Mouse (Mus musculus) embryonic facial prominence, embryonic 15.5 days (tissue): ENCODE measurements around the gene Rac3. TPM values are rescaled to one million over a fixed set of nuclear protein-coding genes. Genes with fewer than 3 reads are reported as not detected.

Experiments used
- ATAC-seq: fragments of 200-750 bp; cut with Nextera tagmentation; 2 replicates; pipeline ENCODE4 v1.8.0; 2017; ENCODE audit warnings: low read depth, moderate TSS enrichment; ENCODE audit not compliant: insufficient number of reproducible peaks, low FRiP score, low TSS enrichment
- H3K27ac ChIP-seq: fragments of 300-500 bp; sonication (generic); replicated peaks from 2 replicates; pipeline ENCODE4 v1.5.1; 2015; ENCODE audit warnings: mild to moderate bottlenecking, inconsistent platforms
- H3K27me3 ChIP-seq: fragments of 300-500 bp; sonication (generic); 2 replicates; pipeline ENCODE4 v1.6.1; 2015; ENCODE audit warnings: inconsistent platforms
- H3K36me3 ChIP-seq: fragments of 300-500 bp; sonication (generic); 2 replicates; pipeline ENCODE4 v1.6.1; 2015; ENCODE audit warnings: mild to moderate bottlenecking, inconsistent platforms
- H3K4me1 ChIP-seq: fragments of 300-500 bp; sonication (generic); 2 replicates; pipeline ENCODE4 v1.6.1; 2015; ENCODE audit warnings: inconsistent platforms
- H3K4me2 ChIP-seq: fragments of 300-500 bp; sonication (generic); replicated peaks from 2 replicates; pipeline ENCODE4 v1.6.1; 2015; ENCODE audit warnings: mild to moderate bottlenecking, inconsistent platforms
- H3K4me3 ChIP-seq: fragments of 300-500 bp; sonication (generic); replicated peaks from 2 replicates; pipeline ENCODE4 v1.5.1; 2015; ENCODE audit warnings: mild to moderate bottlenecking, inconsistent platforms
- H3K9ac ChIP-seq: fragments of 300-500 bp; sonication (generic); 2 replicates; pipeline ENCODE4 v1.6.1; 2015; ENCODE audit warnings: inconsistent platforms
- H3K9me3 ChIP-seq: fragments of 300-500 bp; sonication (generic); replicated peaks from 2 replicates; pipeline ENCODE4 v1.6.1; 2016; ENCODE audit warnings: inconsistent platforms
- WGBS: fragments of 180-500 bp; shearing (Covaris S2); methylation state at CpG from one replicate; pipeline ENCODE4 v1.1.7; 2015; 5-methylcytosine and 5-hydroxymethylcytosine counted together
- polyA plus RNA-seq: library from polyadenylated mRNA; unstranded; fragments of >200 nt; fragmentation: Nextera tagmentation; extraction: Ambion mirVana; gene quantifications from 2 replicates; pipeline ENCODE4 v1.2.1, GENCODE M21; 2015

Gene Rac3
- polyA plus RNA-seq, 1 experiment from 2014 or later = 75.4 TPM

GRCm38 (mm10) chr11:120686650-120687272, 34.5 kb upstream of the Rac3 start:
- Histone ChIP-seq H3K9ac (no peak overlapping the region), H3K4me3 (no peak overlapping the region), H3K4me1 (peaks cover 10% of the 10 kb centered on the region), H3K27ac (peak overlapping the region; percentile 82), H3K9me3 (no peaks in the 10 kb centered on the region), H3K27me3 (no peaks in the 10 kb centered on the region), H3K4me2 (no peak overlapping the region), H3K36me3 (peaks cover 40% of the 10 kb centered on the region)
- 53% methylated on average over 20 of the region's 20 CpGs for WGBS
- peak; percentile 44 for ATAC-seq

GRCm38 (mm10) chr11:120689365-120689764, 31.9 kb upstream of the Rac3 start:
- Histone ChIP-seq H3K27ac (no peak overlapping the region), H3K9ac (no peak overlapping the region), H3K36me3 (peaks cover 39% of the 10 kb centered on the region), H3K4me2 (no peak overlapping the region), H3K4me3 (no peak overlapping the region), H3K27me3 (no peaks in the 10 kb centered on the region), H3K4me1 (peaks cover 11% of the 10 kb centered on the region), H3K9me3 (no peaks in the 10 kb centered on the region)
- WGBS = 69% methylated on average over 3 of the region's 3 CpGs
- ATAC-seq = no peak

DNA sequence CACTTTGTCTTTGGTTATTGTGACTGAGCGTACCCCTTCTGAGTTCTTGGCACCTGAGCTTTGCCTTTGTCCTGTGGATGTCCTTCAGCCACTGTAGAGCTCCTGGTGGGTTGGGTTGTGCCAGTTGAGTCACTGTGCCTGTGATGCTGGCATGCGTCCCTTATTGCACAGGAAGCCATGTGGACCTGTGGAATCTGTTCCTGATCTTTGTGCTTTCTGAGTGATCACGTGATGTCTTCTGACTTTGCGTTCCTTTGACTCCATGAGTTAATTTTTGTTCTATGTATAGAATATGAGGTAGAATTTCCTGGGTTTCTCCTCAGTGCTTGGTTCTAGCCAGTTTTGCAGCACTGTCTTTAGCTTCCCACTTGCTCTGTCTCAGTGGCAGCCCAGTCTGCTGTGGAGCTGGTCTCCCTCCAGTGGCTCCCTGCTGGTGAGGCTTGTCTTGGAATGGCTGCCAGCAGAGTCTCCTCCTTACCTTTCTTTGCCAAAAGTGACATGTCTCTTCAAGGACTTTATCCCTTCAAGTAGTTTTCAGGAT, 28.7 kb upstream of the Rac3 start:
- no peak overlapping the region for H3K4me3 ChIP-seq

DNA sequence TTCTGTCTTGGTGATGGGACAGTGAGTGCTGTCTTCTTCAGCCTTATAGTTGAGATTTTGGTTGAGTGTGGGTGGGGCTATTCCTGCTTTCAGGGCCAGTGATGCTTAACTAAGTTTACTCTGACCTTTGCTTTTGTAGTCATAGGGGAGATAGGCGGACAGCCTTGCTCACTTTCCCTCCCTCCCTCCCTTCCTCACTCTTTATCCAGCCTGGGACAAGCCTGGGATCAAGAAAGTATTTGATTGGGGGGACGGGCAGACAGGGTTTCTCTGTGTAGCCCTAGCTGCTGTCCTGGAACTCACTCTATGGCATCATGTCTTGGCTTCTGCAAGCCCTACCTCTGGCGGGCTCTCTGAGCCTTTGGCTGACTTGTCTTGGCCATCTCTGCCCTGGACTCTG, 27.8 kb upstream of the Rac3 start:
- Histone ChIP-seq H3K9me3 (no peaks in the 10 kb centered on the region), H3K36me3 (peaks cover 34% of the 10 kb centered on the region), H3K4me2 (no peak overlapping the region), H3K27me3 (no peaks in the 10 kb centered on the region), H3K4me1 (peaks cover 23% of the 10 kb centered on the region), H3K27ac (no peak overlapping the region), H3K4me3 (no peak overlapping the region), H3K9ac (no peak overlapping the region)
- no peak for ATAC-seq
- WGBS = 76% methylated on average over 3 of the region's 3 CpGs

More for the DNA sequence above, 28.7 kb upstream of the Rac3 start:
- Histone ChIP-seq H3K27ac (no peak overlapping the region), H3K27me3 (no peaks in the 10 kb centered on the region), H3K9me3 (no peaks in the 10 kb centered on the region), H3K9ac (no peak overlapping the region), H3K4me1 (peaks cover 19% of the 10 kb centered on the region), H3K36me3 (peaks cover 42% of the 10 kb centered on the region), H3K4me2 (no peak overlapping the region)
- 78% methylated on average over 4 of the region's 4 CpGs for WGBS
- no peak for ATAC-seq

DNA sequence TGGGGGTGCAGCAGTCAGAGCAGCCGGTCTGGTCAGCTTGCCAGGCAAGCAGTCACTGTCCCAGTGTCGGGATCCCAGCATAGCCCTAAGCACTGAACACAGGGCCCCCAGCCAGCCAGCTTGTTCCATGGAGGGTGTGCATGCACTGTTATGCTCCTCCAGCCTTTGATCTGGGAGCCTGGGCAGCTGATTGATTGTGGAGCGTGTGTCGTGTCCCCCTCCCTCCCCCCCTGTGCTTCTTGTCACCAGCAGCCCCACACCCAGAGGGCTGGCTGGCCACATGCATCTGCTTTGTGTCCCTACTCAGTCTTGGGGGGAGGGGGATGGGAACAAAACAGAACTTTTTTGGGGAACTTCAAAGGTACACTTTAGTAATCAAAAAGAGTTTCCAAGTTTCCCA, 26.1 kb upstream of the Rac3 start:
- peak; percentile 65; the same call in 1 of the 2 replicates for ATAC-seq
- WGBS = 10% methylated on average over 4 of the region's 4 CpGs
- no peak overlapping the region for H3K4me3 ChIP-seq
- H3K4me2 ChIP-seq = no peak overlapping the region
- H3K27ac ChIP-seq = peak overlapping the region; percentile 63
- peaks cover 20% of the 10 kb centered on the region for H3K36me3 ChIP-seq
- H3K4me1 ChIP-seq = peaks cover 23% of the 10 kb centered on the region
- no peak overlapping the region for H3K9ac ChIP-seq
- no peaks in the 10 kb centered on the region for H3K9me3 ChIP-seq
- H3K27me3 ChIP-seq = no peaks in the 10 kb centered on the region

GRCm38 (mm10) chr11:120695641-120696040, 25.6 kb upstream of the Rac3 start:
- WGBS = 40% methylated on average over 12 of the region's 12 CpGs
- ATAC-seq = no peak

GRCm38 (mm10) chr11:120696568-120696967, 24.7 kb upstream of the Rac3 start:
- Histone ChIP-seq H3K4me1 (peaks cover 23% of the 10 kb centered on the region), H3K36me3 (peaks cover 20% of the 10 kb centered on the region), H3K9me3 (no peaks in the 10 kb centered on the region), H3K4me3 (no peak overlapping the region), H3K4me2 (no peak overlapping the region), H3K27ac (no peak overlapping the region), H3K9ac (no peak overlapping the region), H3K27me3 (no peaks in the 10 kb centered on the region)
- no peak for ATAC-seq
- 94% methylated on average over 6 of the region's 6 CpGs for WGBS

More at GRCm38 (mm10) chr11:120695641-120696040, 25.6 kb upstream of the Rac3 start:
- H3K9ac ChIP-seq = no peak overlapping the region
- no peak overlapping the region for H3K4me3 ChIP-seq
- no peaks in the 10 kb centered on the region for H3K27me3 ChIP-seq
- H3K36me3 ChIP-seq = peaks cover 16% of the 10 kb centered on the region
- H3K9me3 ChIP-seq = no peaks in the 10 kb centered on the region
- H3K4me1 ChIP-seq = peaks cover 23% of the 10 kb centered on the region
- no peak overlapping the region for H3K4me2 ChIP-seq
- peak overlapping the region; percentile 63; the same call in 1 of the 2 replicates for H3K27ac ChIP-seq

GRCm38 (mm10) chr11:120697741-120698140, 23.5 kb upstream of the Rac3 start:
- Histone ChIP-seq H3K36me3 (peaks cover 28% of the 10 kb centered on the region), H3K4me2 (no peak overlapping the region)

GRCm38 (mm10) chr11:120703696-120704454, 17.4 kb upstream of the Rac3 start:
- Histone ChIP-seq H3K27me3 (no peaks in the 10 kb centered on the region), H3K4me2 (no peak overlapping the region), H3K36me3 (peaks cover 14% of the 10 kb centered on the region; the same call in 1 of the 2 replicates), H3K4me1 (peaks cover 56% of the 10 kb centered on the region), H3K9me3 (no peaks in the 10 kb centered on the region), H3K27ac (peak overlapping the region; percentile 59; the same call in 1 of the 2 replicates), H3K4me3 (no peak overlapping the region), H3K9ac (no peak overlapping the region)
- 34% methylated on average over 15 of the region's 15 CpGs for WGBS
- ATAC-seq = no peak; the same call in 1 of the 2 replicates

More at GRCm38 (mm10) chr11:120697741-120698140, 23.5 kb upstream of the Rac3 start:
- no peaks in the 10 kb centered on the region for H3K9me3 ChIP-seq
- H3K27ac ChIP-seq = peak overlapping the region; percentile 34
- no peak overlapping the region for H3K9ac ChIP-seq
- ATAC-seq = no peak; the same call in 1 of the 2 replicates
- H3K4me3 ChIP-seq = no peak overlapping the region
- H3K4me1 ChIP-seq = peaks cover 23% of the 10 kb centered on the region
- H3K27me3 ChIP-seq = no peaks in the 10 kb centered on the region
- 44% methylated on average over 10 of the region's 10 CpGs for WGBS

DNA sequence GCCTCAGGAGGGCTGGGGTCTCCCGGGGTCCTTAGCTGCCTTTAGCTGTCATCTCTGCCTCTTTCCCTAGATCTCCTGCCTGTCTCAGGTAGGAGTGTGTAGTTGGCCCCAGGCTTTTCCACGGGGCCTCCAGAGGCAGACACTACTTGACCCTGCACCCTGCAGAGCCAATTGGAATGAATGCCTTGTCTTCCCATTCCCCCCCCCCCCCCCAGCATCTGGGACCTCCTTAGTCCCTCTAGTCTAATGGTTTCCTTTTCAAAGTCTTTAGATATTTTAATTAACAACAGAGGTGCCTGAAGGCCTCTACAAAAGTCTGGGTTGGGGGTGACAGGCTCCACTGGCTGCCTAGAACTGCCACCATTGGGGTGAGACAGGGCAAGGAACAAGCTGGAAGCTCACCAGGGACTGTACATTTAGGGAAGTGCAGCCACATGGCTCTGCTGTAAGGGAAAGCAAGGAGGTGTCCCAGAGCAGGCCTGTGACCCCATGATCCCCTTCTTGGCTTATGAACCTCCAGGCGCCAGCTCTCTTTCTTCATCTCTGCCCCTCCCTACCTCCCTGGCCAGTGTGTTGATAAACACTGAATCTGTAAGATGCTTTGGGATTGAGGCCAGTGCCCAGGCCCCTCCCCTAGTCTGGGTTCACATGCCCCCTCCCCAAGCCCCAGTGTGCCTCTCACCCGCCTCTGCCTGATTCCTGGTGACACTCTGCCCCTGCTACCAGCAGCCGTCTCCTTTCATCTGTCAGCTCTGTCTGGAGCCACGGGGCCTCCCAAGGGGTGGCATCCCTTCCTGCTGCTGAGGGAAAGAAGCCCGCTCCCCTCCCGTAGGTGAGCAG, 16.6 kb upstream of the Rac3 start:
- peaks cover 14% of the 10 kb centered on the region; the same call in 1 of the 2 replicates for H3K36me3 ChIP-seq
- H3K9me3 ChIP-seq = no peaks in the 10 kb centered on the region
- 21% methylated on average over 8 of the region's 8 CpGs for WGBS
- H3K4me2 ChIP-seq = no peak overlapping the region
- peak overlapping the region; percentile 59; the same call in 1 of the 2 replicates for H3K27ac ChIP-seq
- no peak for ATAC-seq
- H3K27me3 ChIP-seq = no peaks in the 10 kb centered on the region
- peaks cover 63% of the 10 kb centered on the region for H3K4me1 ChIP-seq
- no peak overlapping the region for H3K4me3 ChIP-seq
- H3K9ac ChIP-seq = no peak overlapping the region
